Comparison of ENCODE assay signal across 7 mouse cellular contexts in the genomic region with DNA sequence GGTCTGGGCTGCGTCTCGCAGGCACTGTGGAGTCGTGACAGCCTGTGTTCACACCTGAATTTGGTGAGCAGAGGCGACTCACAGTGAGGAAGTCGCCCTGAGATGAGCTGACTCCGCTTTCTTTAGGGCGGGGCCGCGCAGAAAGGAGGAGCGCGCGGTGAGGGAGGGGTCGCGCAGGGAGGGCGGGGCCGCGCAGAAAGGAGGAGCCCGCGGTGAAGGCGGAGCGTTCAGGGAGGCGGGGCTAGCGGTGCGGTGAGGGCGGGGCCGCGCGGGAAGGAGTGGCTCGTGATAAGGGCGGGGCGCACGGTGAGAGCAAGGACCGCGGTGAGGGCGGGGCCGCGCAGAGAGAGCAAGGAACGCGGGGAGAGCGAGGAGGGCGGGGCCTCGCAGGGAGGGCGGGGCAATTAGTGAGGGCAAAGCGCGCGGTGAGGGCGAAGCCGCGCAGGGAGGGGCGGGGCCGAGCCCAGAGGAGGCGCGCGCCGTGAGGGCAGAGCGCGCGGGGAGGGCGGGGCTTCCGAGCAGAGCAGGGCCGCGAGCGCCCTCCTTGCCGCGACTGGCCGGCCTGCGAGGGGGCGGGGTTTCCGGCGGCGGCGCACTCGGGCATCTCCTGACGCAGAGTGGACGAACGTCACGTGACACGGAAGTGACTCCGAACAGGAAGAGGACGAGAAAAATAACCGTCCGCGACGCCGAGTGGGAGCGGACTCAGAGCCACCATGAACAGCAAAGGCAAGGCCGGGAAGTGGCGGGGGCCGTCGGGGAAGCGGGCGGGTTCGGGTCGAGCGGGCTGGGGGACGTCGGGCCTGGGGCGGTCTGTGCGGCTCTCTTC. TPM values are rescaled to one million over a fixed set of nuclear protein-coding genes. Genes with fewer than 3 reads are reported as not detected.
DNase-seq lines count a peak whose midpoint lies in the region; ATAC-seq and TF ChIP-seq lines count a peak whose summit lies in the region.

A gene (plus strand): TSS at position 354 of the 829 bp plus-strand sequence.

- ATAC-seq in embryonic facial prominence, embryonic 12.5 days (ENCODE audit: insufficient number of reproducible peaks, insufficient read depth, low FRiP score, low TSS enrichment), result peak; percentile 86
- ATAC-seq in limb, embryonic 12.5 days (ENCODE audit: insufficient number of reproducible peaks, insufficient read depth, low FRiP score, low TSS enrichment, low read depth), result peak; percentile 85
- peak; percentile 89 for ATAC-seq in midbrain, embryonic 15.5 days (replicated peaks)

- peaks cover 13% of the 10 kb centered on the region; the same call in 1 of the 2 replicates for H3K4me1 ChIP-seq in embryonic facial prominence, embryonic 12.5 days
- H3K4me1 ChIP-seq in kidney, adult 2 months (ENCODE audit: control insufficient read depth, insufficient read depth, low read length), result peaks cover 13% of the 10 kb centered on the region; the same call in 1 of the 2 replicates
- H3K4me1 ChIP-seq in limb, embryonic 12.5 days (replicated peaks), result peaks cover 17% of the 10 kb centered on the region
- H3K4me1 ChIP-seq in midbrain, embryonic 15.5 days, result peaks cover 25% of the 10 kb centered on the region
- peaks cover 5% of the 10 kb centered on the region for H3K4me1 ChIP-seq in spleen, adult 2 months (ENCODE audit: control insufficient read depth, insufficient read depth, insufficient read length)

- H3K27me3 ChIP-seq in embryonic facial prominence, embryonic 12.5 days, result no peaks in the 10 kb centered on the region
- no peaks in the 10 kb centered on the region for H3K27me3 ChIP-seq in kidney, adult 2 months (replicated peaks; ENCODE audit: control insufficient read depth, insufficient read depth, low read length)
- no peaks in the 10 kb centered on the region for H3K27me3 ChIP-seq in limb, embryonic 12.5 days
- no peaks in the 10 kb centered on the region for H3K27me3 ChIP-seq in midbrain, embryonic 15.5 days (replicated peaks)
- H3K27me3 ChIP-seq in spleen, adult 2 months (ENCODE audit: control insufficient read depth, insufficient read depth, low read length), result no peaks in the 10 kb centered on the region

- no peak for TF ChIP-seq CTCF in kidney, adult 2 months (conservative IDR thresholded peaks at IDR 0.05; ENCODE audit: insufficient read depth, insufficient read length, low read depth, low read length)
- TF ChIP-seq CTCF in spleen, adult 2 months (IDR thresholded peaks at IDR 0.05; ENCODE audit: extremely low read depth, insufficient read depth, insufficient read length, insufficient replicate concordance), result no peak; the same call in 1 of the 2 replicates

- H3K36me3 ChIP-seq in embryonic facial prominence, embryonic 12.5 days, result peaks cover 26% of the 10 kb centered on the region
- H3K36me3 ChIP-seq in kidney, adult 2 months (ENCODE audit: control insufficient read depth, insufficient read depth, low read length), result peaks cover 9% of the 10 kb centered on the region
- peaks cover 27% of the 10 kb centered on the region for H3K36me3 ChIP-seq in limb, embryonic 12.5 days
- peaks cover 11% of the 10 kb centered on the region for H3K36me3 ChIP-seq in midbrain, embryonic 15.5 days (replicated peaks)
- H3K36me3 ChIP-seq in spleen, adult 2 months (ENCODE audit: control insufficient read depth, insufficient read depth, low read length), result peaks cover 21% of the 10 kb centered on the region

- DNase-seq in adrenal gland, postnatal 25 days, result peak; percentile 99
- DNase-seq in heart, adult 18-20 months, result peak; percentile 98
- DNase-seq in kidney, adult 2 months, result peak; percentile 99
- peak; percentile 98 for DNase-seq in spleen, adult 2 months (ENCODE audit: low read depth in 1 of 2, low spot score in 2 of 2)

- H3K4me3 ChIP-seq in embryonic facial prominence, embryonic 12.5 days, result peak within 1 kb of the TSS; percentile 90
- peak within 1 kb of the TSS; percentile 77 for H3K4me3 ChIP-seq in kidney, adult 2 months (ENCODE audit: insufficient read depth, low read depth, low read length)
- H3K4me3 ChIP-seq in limb, embryonic 12.5 days (replicated peaks), result peak within 1 kb of the TSS; percentile 93
- H3K4me3 ChIP-seq in midbrain, embryonic 15.5 days, result peak within 1 kb of the TSS; percentile 95
- H3K4me3 ChIP-seq in spleen, adult 2 months (ENCODE audit: extremely low read depth, insufficient read depth, insufficient read length), result peak within 1 kb of the TSS; percentile 91

- H3K27ac ChIP-seq in embryonic facial prominence, embryonic 12.5 days, result peak within 1 kb of the TSS; percentile 94
- peak within 1 kb of the TSS; percentile 87 for H3K27ac ChIP-seq in kidney, adult 2 months (ENCODE audit: insufficient read depth, low read depth, low read length)
- peak within 1 kb of the TSS; percentile 94 for H3K27ac ChIP-seq in limb, embryonic 12.5 days
- H3K27ac ChIP-seq in midbrain, embryonic 15.5 days, result peak within 1 kb of the TSS; percentile 98
- peak within 1 kb of the TSS; percentile 91 for H3K27ac ChIP-seq in spleen, adult 2 months (ENCODE audit: insufficient read depth, low read length)

- TF ChIP-seq POLR2A in kidney, adult 2 months (IDR thresholded peaks at IDR 0.05; ENCODE audit: low read depth, low read length), result peak; percentile 91
- TF ChIP-seq POLR2A in spleen, adult 2 months (IDR thresholded peaks at IDR 0.05; ENCODE audit: low read depth, low read length), result peak; percentile 97

- H3K4me2 ChIP-seq in embryonic facial prominence, embryonic 12.5 days (replicated peaks), result peak within 1 kb of the TSS; percentile 81
- H3K4me2 ChIP-seq in limb, embryonic 12.5 days, result peak within 1 kb of the TSS; percentile 79
- H3K4me2 ChIP-seq in midbrain, embryonic 15.5 days, result peak within 1 kb of the TSS; percentile 88

- H3K9ac ChIP-seq in embryonic facial prominence, embryonic 12.5 days, result peak within 1 kb of the TSS; percentile 84
- peak within 1 kb of the TSS; percentile 84 for H3K9ac ChIP-seq in limb, embryonic 12.5 days (replicated peaks)
- H3K9ac ChIP-seq in midbrain, embryonic 15.5 days, result peak within 1 kb of the TSS; percentile 90

- WGBS in embryonic facial prominence, embryonic 12.5 days, result under 1% methylated on average over 61 of the region's 99 CpGs
- WGBS in kidney, adult 2 months, result 1% methylated on average over 91 of the region's 99 CpGs
- WGBS in limb, embryonic 12.5 days, result under 1% methylated on average over 87 of the region's 99 CpGs
- under 1% methylated on average over 88 of the region's 99 CpGs for WGBS in midbrain, embryonic 15.5 days
- 2% methylated on average over 84 of the region's 99 CpGs for WGBS in spleen, adult 2 months

- no peaks in the 10 kb centered on the region for H3K9me3 ChIP-seq in embryonic facial prominence, embryonic 12.5 days
- H3K9me3 ChIP-seq in limb, embryonic 12.5 days, result no peaks in the 10 kb centered on the region
- no peaks in the 10 kb centered on the region for H3K9me3 ChIP-seq in midbrain, embryonic 15.5 days

RNA-seq across cellular contexts. Expression of the gene that starts here (rescaled TPM):
- 234 and 249 TPM in 2 replicates for total RNA-seq in adrenal gland, postnatal 25 days (2021)
- 124 and 130 TPM in 2 replicates for polyA plus RNA-seq in embryonic facial prominence, embryonic 12.5 days (2016; fragmentation: Nextera tagmentation; extraction: Ambion mirVana)
- 100 to 1,000 TPM; 152 to 194 TPM for total RNA-seq in heart, adult 18-20 months (2021)
- polyA plus RNA-seq in kidney, adult 2 months (2012; rRNA removed), result 578 and 812 TPM in 2 replicates
- polyA plus RNA-seq in limb, embryonic 12.5 days (2016; fragmentation: Nextera tagmentation; extraction: Ambion mirVana), result 124 and 140 TPM in 2 replicates
- 127 and 130 TPM in 2 replicates for polyA plus RNA-seq in midbrain, embryonic 15.5 days (2015; fragmentation: Nextera tagmentation; extraction: Ambion mirVana)
- polyA plus RNA-seq in spleen, adult 2 months (2012; rRNA removed), result 612 and 971 TPM in 2 replicates

Comparison
In these comparisons a context has a peak if more than half of its experiments do, and no peak if none do; other contexts are left out.
1. Peak in every context shown above with its lines: DNase-seq, ATAC-seq, H3K4me3 ChIP-seq and H3K27ac ChIP-seq.